Mouse (Mus musculus) CH12.LX (cell line): Measurements from ENCODE around the gene Hist1h4c. TPM values are rescaled to one million over a fixed set of nuclear protein-coding genes. Genes with fewer than 3 reads are reported as not detected.

ENCODE experiments used
- DNase-seq: peaks from one replicate; pipeline ENCODE4 v3.0.0-alpha.2; 2013; ENCODE audit errors: extremely low read depth
- H3K27ac ChIP-seq: 2 replicates; pipeline ENCODE4 v1.5.1; 2012; ENCODE audit warnings: low read depth, mild to moderate bottlenecking, control low read depth, moderate library complexity; ENCODE audit not compliant: insufficient read depth
- H3K27me3 ChIP-seq: replicated peaks from 2 replicates; pipeline ENCODE3; 2012; ENCODE audit warnings: inconsistent platforms
- H3K36me3 ChIP-seq, 2 experiments: replicated peaks in 1 of 2; 2 replicates each; pipeline versions ENCODE3 to v1.6.1; 2012; ENCODE audit warnings: inconsistent platforms in 1 of 2, low read length in 1 of 2, mild to moderate bottlenecking in 1 of 2, mixed read lengths in 1 of 2, moderate library complexity in 1 of 2; ENCODE audit not compliant: control insufficient read depth in 1 of 2, insufficient read depth in 1 of 2
- H3K4me1 ChIP-seq, 2 experiments: 2 replicates each; pipeline ENCODE4 v1.6.1; 2012; ENCODE audit warnings: inconsistent platforms in 1 of 2, moderate library complexity in 1 of 2; ENCODE audit not compliant: insufficient read depth in 2 of 2, control insufficient read depth in 1 of 2
- H3K4me2 ChIP-seq: 2 replicates; pipeline ENCODE4 v1.6.1; 2012; ENCODE audit warnings: low read depth, mild to moderate bottlenecking, control low read depth; ENCODE audit not compliant: poor library complexity, insufficient read depth, severe bottlenecking
- H3K4me3 ChIP-seq, 3 experiments: fragments of 150-350 bp in 1 of 3; sonication (generic) in 1 of 3; replicated peaks in 1 of 3; 2 replicates each; pipeline versions ENCODE3 to v1.5.1; 2011 to 2012; ENCODE audit warnings: low read depth in 2 of 3, low read length in 2 of 3, mild to moderate bottlenecking in 2 of 3, moderate library complexity in 2 of 3, control low read depth in 1 of 3, improper control_type of control experiment in 1 of 3, inconsistent platforms in 1 of 3, mixed read lengths in 1 of 3; ENCODE audit not compliant: poor library complexity in 1 of 3
- H3K79me2 ChIP-seq: replicated peaks from 2 replicates; pipeline ENCODE4 v1.6.1; 2012; ENCODE audit warnings: mild to moderate bottlenecking, moderate library complexity; ENCODE audit not compliant: control insufficient read depth, poor library complexity, insufficient read depth, severe bottlenecking; ENCODE audit errors: extremely low read depth
- H3K9ac ChIP-seq: 2 replicates; pipeline ENCODE4 v1.6.1; 2012; ENCODE audit warnings: low read depth, mild to moderate bottlenecking, control low read depth, moderate library complexity; ENCODE audit not compliant: insufficient read depth
- H3K9me3 ChIP-seq: replicated peaks from 2 replicates; pipeline ENCODE3; 2012; ENCODE audit warnings: low read length, inconsistent platforms, mixed read lengths
- BHLHE40 ChIP-seq: IDR thresholded peaks from 2 replicates; pipeline ENCODE4 v1.6.1; 2011; ENCODE audit warnings: mild to moderate bottlenecking, low read depth, low read length, improper control_type of control experiment
- CHD1 ChIP-seq: IDR thresholded peaks from 2 replicates; pipeline ENCODE4 v1.6.1; 2012; ENCODE audit warnings: low read depth, low read length, improper control_type of control experiment, inconsistent platforms
- CHD2 ChIP-seq: IDR thresholded peaks from 2 replicates; pipeline ENCODE4 v1.6.1; 2011; ENCODE audit warnings: low read length, improper control_type of control experiment
- CTCF ChIP-seq, 2 experiments: IDR thresholded peaks in 1 of 2; conservative IDR thresholded peaks in 1 of 2; 2 replicates each; pipeline ENCODE4 v1.5.1; 2011 to 2012; ENCODE audit warnings: low read depth in 2 of 2, low read length in 2 of 2, improper control_type of control experiment in 1 of 2, inconsistent platforms in 1 of 2, mild to moderate bottlenecking in 1 of 2, moderate library complexity in 1 of 2
- E2F4 ChIP-seq: IDR thresholded peaks from 2 replicates; pipeline ENCODE4 v1.6.1; 2011; ENCODE audit warnings: low read depth, low read length, improper control_type of control experiment; ENCODE audit not compliant: insufficient replicate concordance
- ELF1 ChIP-seq: IDR thresholded peaks from 2 replicates; pipeline ENCODE4 v1.6.1; 2014; ENCODE audit warnings: low read depth, mild to moderate bottlenecking, inconsistent platforms, low read length, improper control_type of control experiment
- EP300 ChIP-seq: IDR thresholded peaks from 2 replicates; pipeline ENCODE4 v1.6.1; 2011; ENCODE audit warnings: low read length, improper control_type of control experiment
- GABPA ChIP-seq: IDR thresholded peaks from 2 replicates; pipeline ENCODE4 v1.6.1; 2012; ENCODE audit warnings: low read depth, low read length, improper control_type of control experiment, inconsistent platforms; ENCODE audit not compliant: insufficient replicate concordance
- HCFC1 ChIP-seq: IDR thresholded peaks from 2 replicates; pipeline ENCODE4 v1.6.1; 2012; ENCODE audit warnings: low read depth, mild to moderate bottlenecking, inconsistent platforms, low read length, improper control_type of control experiment
- IRF4 ChIP-seq: IDR thresholded peaks from 2 replicates; pipeline ENCODE4 v1.6.1; 2014; ENCODE audit warnings: low read depth, mild to moderate bottlenecking, inconsistent platforms, low read length, improper control_type of control experiment
- JUN ChIP-seq: IDR thresholded peaks from 2 replicates; pipeline ENCODE4 v1.6.1; 2011; ENCODE audit warnings: low read depth, mild to moderate bottlenecking, low read length, improper control_type of control experiment, moderate library complexity; ENCODE audit not compliant: insufficient read depth
- JUND ChIP-seq: conservative IDR thresholded peaks from 2 replicates; pipeline ENCODE4 v1.6.1; 2011; ENCODE audit warnings: low read depth, low read length, improper control_type of control experiment
- KAT2A ChIP-seq: IDR thresholded peaks from 2 replicates; pipeline ENCODE4 v1.6.1; 2012; ENCODE audit warnings: low read length, improper control_type of control experiment, inconsistent platforms; ENCODE audit not compliant: insufficient replicate concordance
- MAFK ChIP-seq: IDR thresholded peaks from 2 replicates; pipeline ENCODE4 v1.6.1; 2011; ENCODE audit warnings: low read length, improper control_type of control experiment; ENCODE audit not compliant: insufficient replicate concordance
- MAX ChIP-seq: IDR thresholded peaks from 2 replicates; pipeline ENCODE4 v1.6.1; 2011; ENCODE audit warnings: low read length, improper control_type of control experiment
- MEF2A ChIP-seq: IDR thresholded peaks from 2 replicates; pipeline ENCODE4 v1.6.1; 2014; ENCODE audit warnings: low read depth, mild to moderate bottlenecking, inconsistent platforms, low read length, improper control_type of control experiment, borderline replicate concordance
- MXI1 ChIP-seq: IDR thresholded peaks from 2 replicates; pipeline ENCODE4 v1.6.1; 2011; ENCODE audit warnings: mild to moderate bottlenecking, low read depth, low read length, improper control_type of control experiment
- MYC ChIP-seq: IDR thresholded peaks from 2 replicates; pipeline ENCODE4 v1.6.1; 2011; ENCODE audit warnings: low read depth, mild to moderate bottlenecking, improper control_type of control experiment, low read length
- NELFE ChIP-seq: IDR thresholded peaks from 2 replicates; pipeline ENCODE4 v1.6.1; 2011; ENCODE audit warnings: low read depth, low read length, improper control_type of control experiment
- NRF1 ChIP-seq: IDR thresholded peaks from 2 replicates; pipeline ENCODE4 v1.6.1; 2014; ENCODE audit warnings: low read depth, mild to moderate bottlenecking, inconsistent platforms, low read length, improper control_type of control experiment, moderate library complexity
- PAX5 ChIP-seq: IDR thresholded peaks from 2 replicates; pipeline ENCODE4 v1.6.1; 2012; ENCODE audit warnings: low read length, inconsistent platforms, mixed read lengths
- POLR2A ChIP-seq: IDR thresholded peaks from 2 replicates; pipeline ENCODE4 v1.6.1; 2011; ENCODE audit warnings: low read depth, mild to moderate bottlenecking, improper control_type of control experiment, low read length
- POLR2AphosphoS2 ChIP-seq: IDR thresholded peaks from 2 replicates; pipeline ENCODE4 v1.6.1; 2011; ENCODE audit warnings: low read depth, low read length, improper control_type of control experiment
- RAD21 ChIP-seq: IDR thresholded peaks from 2 replicates; pipeline ENCODE4 v1.6.1; 2011; ENCODE audit warnings: low read depth, mild to moderate bottlenecking, low read length, improper control_type of control experiment, moderate library complexity
- RCOR1 ChIP-seq: conservative IDR thresholded peaks from 2 replicates; pipeline ENCODE4 v1.6.1; 2012; ENCODE audit warnings: low read depth, mild to moderate bottlenecking, inconsistent platforms, low read length, improper control_type of control experiment
- SIN3A ChIP-seq: IDR thresholded peaks from 2 replicates; pipeline ENCODE4 v1.6.1; 2012; ENCODE audit warnings: low read length, improper control_type of control experiment, inconsistent platforms
- SMC3 ChIP-seq: IDR thresholded peaks from 2 replicates; pipeline ENCODE4 v1.6.1; 2011; ENCODE audit warnings: low read depth, low read length, improper control_type of control experiment
- TBP ChIP-seq: conservative IDR thresholded peaks from 2 replicates; pipeline ENCODE4 v1.6.1; 2011; ENCODE audit warnings: low read depth, low read length, improper control_type of control experiment
- TCF12 ChIP-seq: IDR thresholded peaks from 2 replicates; pipeline ENCODE4 v1.6.1; 2014; ENCODE audit warnings: low read depth, mild to moderate bottlenecking, inconsistent platforms, low read length, improper control_type of control experiment
- UBTF ChIP-seq: IDR thresholded peaks from 2 replicates; pipeline ENCODE4 v1.6.1; 2012; ENCODE audit warnings: low read depth, mild to moderate bottlenecking, inconsistent platforms, low read length, improper control_type of control experiment, moderate library complexity
- USF2 ChIP-seq: conservative IDR thresholded peaks from 2 replicates; pipeline ENCODE4 v1.6.1; 2011; ENCODE audit warnings: low read depth, low read length, improper control_type of control experiment
- ZC3H11A ChIP-seq: IDR thresholded peaks from 2 replicates; pipeline ENCODE4 v1.6.1; 2012; ENCODE audit warnings: low read depth, mild to moderate bottlenecking, inconsistent platforms, low read length, improper control_type of control experiment
- ZKSCAN1 ChIP-seq: IDR thresholded peaks from 2 replicates; pipeline ENCODE4 v1.6.1; 2012; ENCODE audit warnings: low read depth, inconsistent platforms, low read length, improper control_type of control experiment, borderline replicate concordance
- ZMIZ1 ChIP-seq: IDR thresholded peaks from 2 replicates; pipeline ENCODE4 v1.6.1; 2012; ENCODE audit warnings: low read depth, mild to moderate bottlenecking, inconsistent platforms, low read length, improper control_type of control experiment
- ZNF384 ChIP-seq: IDR thresholded peaks from 2 replicates; pipeline ENCODE4 v1.6.1; 2012; ENCODE audit warnings: low read depth, low read length, improper control_type of control experiment, inconsistent platforms
- dilution Hi-C: fragments of 300-500 bp; cut with MboI; formaldehyde crosslinking; loops from 2 replicates; pipeline ENCODE4 v1.14.3; 2020; ENCODE audit warnings: low sequenced_read_pairs; ENCODE audit not compliant: extremely low pct_unique_long_range_greater_than_20kb, extremely low pct_ligation_motif_present
- in situ Hi-C: fragments of 300-500 bp; cut with MboI; formaldehyde crosslinking; loops from 3 replicates; pipeline ENCODE4 v1.14.3; 2019; ENCODE audit warnings: low sequenced_read_pairs, low pct_ligation_motif_present, low pct_unique_long_range_greater_than_20kb, mixed read lengths
- polyA plus RNA-seq: library from polyadenylated mRNA; unstranded; fragments of >175 nt; gene quantifications from 2 replicates; pipeline ENCODE4 v1.2.1, GENCODE M21; 2012; ENCODE audit warnings: low read depth; ENCODE audit not compliant: insufficient read length
- total RNA-seq, 2 experiments: library from RNA; depleted of rRNA; stranded (reverse); fragments of 300-350 nt in 1 of 2; fragments of >200 nt in 1 of 2; gene quantifications; 2 replicates each; pipeline ENCODE4 v1.2.3; 2012 to 2014

Gene Hist1h4c
- total and polyA plus RNA-seq, 3 experiments, result 1.2 to 1,374 (median 6.9) TPM

DNA sequence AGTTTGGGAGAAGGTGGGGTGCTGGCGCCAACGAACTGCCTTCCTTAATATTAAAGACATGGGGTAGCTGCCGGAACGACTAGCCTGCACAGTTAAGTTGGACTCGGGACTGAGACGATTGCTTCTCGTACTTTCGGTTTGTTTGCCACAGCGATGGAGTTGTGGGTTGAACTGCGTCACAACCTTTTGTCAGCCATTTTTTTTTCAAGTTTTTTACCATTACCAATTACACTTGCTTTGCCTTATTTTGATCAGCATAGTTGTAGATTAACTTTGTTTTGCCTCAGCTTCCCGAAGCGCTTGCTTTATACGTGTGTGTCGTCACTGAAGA lies 41.6 kb upstream of the Hist1h4c start (continued):
- TF ChIP-seq ZNF384 (peak; percentile 49; the same call in 1 of the 2 replicates), POLR2A (peak; percentile 68; the same call in 1 of the 2 replicates), IRF4 (no peak), ELF1 (no peak), CHD1 (no peak; the same call in 1 of the 2 replicates), ZC3H11A (no peak), TCF12 (peak; percentile 25), MYC (no peak)

DNA sequence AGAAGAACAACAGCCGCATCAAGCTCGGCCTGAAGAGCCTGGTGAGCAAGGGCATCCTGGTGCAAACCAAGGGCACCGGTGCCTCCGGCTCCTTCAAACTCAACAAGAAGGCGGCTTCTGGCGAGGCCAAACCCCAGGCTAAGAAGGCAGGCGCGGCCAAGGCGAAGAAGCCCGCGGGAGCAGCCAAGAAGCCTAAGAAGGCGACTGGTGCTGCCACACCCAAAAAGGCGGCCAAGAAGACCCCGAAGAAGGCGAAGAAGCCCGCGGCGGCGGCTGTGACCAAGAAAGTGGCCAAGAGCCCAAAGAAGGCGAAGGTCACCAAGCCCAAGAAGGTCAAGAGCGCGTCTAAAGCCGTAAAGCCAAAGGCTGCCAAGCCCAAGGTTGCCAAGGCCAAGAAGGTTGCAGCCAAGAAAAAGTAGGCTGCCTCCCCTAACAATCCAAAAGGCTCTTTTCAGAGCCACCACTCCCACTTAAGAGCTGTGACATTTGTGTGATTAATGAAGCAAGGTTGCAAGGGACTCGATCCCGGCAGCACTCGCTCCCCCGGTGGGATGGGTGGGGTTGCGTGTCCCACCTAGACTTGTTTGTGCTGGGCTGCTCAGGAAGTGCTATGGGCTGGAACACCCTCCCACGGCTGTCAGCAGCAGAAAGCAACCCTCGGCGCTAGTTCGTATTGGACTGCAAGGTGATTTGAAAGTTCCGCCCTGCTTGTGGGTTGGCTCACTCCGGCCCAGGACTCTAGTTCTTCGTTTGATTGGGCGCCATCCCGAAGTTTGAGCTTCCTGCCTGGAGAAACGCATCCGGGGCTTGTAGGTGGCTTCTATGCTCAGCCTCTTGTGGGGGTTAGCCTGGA lies 41.0 kb upstream of the Hist1h4c start:
- in situ Hi-C loops (loop anchor here (5.0 kb wide), 1 partner anchor 37 kb away; no protein-coding TSS in a partner anchor), dilution Hi-C loops (no loop called here)
- Histone ChIP-seq H3K9ac (peak overlapping the region; percentile 100), H3K9me3 (no peaks in the 10 kb centered on the region), H3K27me3 (no peaks in the 10 kb centered on the region), H3K36me3 (no peaks in the 10 kb centered on the region), H3K79me2 (no peaks in the 10 kb centered on the region), H3K4me2 (0 out of 2 replicates have a peak overlapping the region, but pooled peaks have one; percentile 84), H3K4me3 (peak overlapping the region; percentile 54 to 74 (median 54)), H3K27ac (peak overlapping the region; percentile 95), H3K4me1 (peaks cover 3 to 29% of the 10 kb centered on the region in 2 experiments; a peak in 3 of 4 replicates)
- peak; percentile 96 for DNase-seq
- no peak for TF ChIP-seq PAX5
- TF ChIP-seq KAT2A, result peak; percentile 66; the same call in 1 of the 2 replicates
- TF ChIP-seq CHD2, result peak; percentile 95
- peak; percentile 44; the same call in 1 of the 2 replicates for TF ChIP-seq TCF12
- peak; percentile 93; the same call in 1 of the 2 replicates for TF ChIP-seq E2F4
- no peak; the same call in none of the 2 replicates for TF ChIP-seq SIN3A
- no peak for TF ChIP-seq EP300
- TF ChIP-seq POLR2AphosphoS2, result peak; percentile 99
- no peak for TF ChIP-seq TBP
- TF ChIP-seq GABPA, result no peak
- TF ChIP-seq IRF4, result peak; percentile 71; the same call in 1 of the 2 replicates
- 0 out of 2 replicates have a peak, but pooled peaks have one; percentile 61 for TF ChIP-seq MEF2A
- no peak for TF ChIP-seq JUND
- no peak for TF ChIP-seq CTCF (conservative IDR thresholded peaks at IDR 0.05 in 1 of 2, IDR thresholded peaks at IDR 0.05 in 1 of 2; ENCODE audit: low read depth in 2 of 2, low read length in 2 of 2)
- TF ChIP-seq UBTF, result peak; percentile 99
- TF ChIP-seq RAD21, result no peak
- TF ChIP-seq MXI1, result peak; percentile 84
- peak; percentile 90 for TF ChIP-seq NELFE
- peak; percentile 69 for TF ChIP-seq HCFC1
- TF ChIP-seq ELF1, result peak; percentile 80
- TF ChIP-seq MAFK, result no peak
- no peak; the same call in 1 of the 2 replicates for TF ChIP-seq MAX
- TF ChIP-seq CHD1, result no peak; the same call in 1 of the 2 replicates
- no peak for TF ChIP-seq ZKSCAN1
- TF ChIP-seq ZMIZ1, result peak; percentile 99
- peak; percentile 52; the same call in 1 of the 2 replicates for TF ChIP-seq BHLHE40
- TF ChIP-seq JUN, result no peak
- peak; percentile 65 for TF ChIP-seq USF2
- TF ChIP-seq RCOR1, result peak; percentile 93
- peak; percentile 50 for TF ChIP-seq NRF1
- TF ChIP-seq SMC3, result peak; percentile 38
- peak; percentile 95 for TF ChIP-seq POLR2A
